Mouse (Mus musculus): ENCODE results near the gene Gm28729.

Gm28729 gene

GRCm38 (mm10) chr9:96463708-96464107 lies 61.4 kb downstream of the Gm28729 start:
- no peak for DNase-seq (ENCODE audit: low read depth, low spot score)

GRCm38 (mm10) chr9:96461607-96462006 lies 63.5 kb downstream of the Gm28729 start:
- DNase-seq (ENCODE audit: low read depth, low spot score): no peak

GRCm38 (mm10) chr9:96460117-96460865 lies 64.8 kb downstream of the Gm28729 start:
- DNase-seq (ENCODE audit: low read depth, low spot score): no peak

- DNase-seq (ENCODE audit: low read depth, low spot score): no peak
Observed at GRCm38 (mm10) chr9:96455618-96456017, 69.4 kb downstream of the Gm28729 start.

- DNase-seq (ENCODE audit: low read depth, low spot score): no peak
Observed at GRCm38 (mm10) chr9:96452956-96453355, 72.1 kb downstream of the Gm28729 start.

GRCm38 (mm10) chr9:96450900-96451720 lies 74.0 kb downstream of the Gm28729 start:
- no peak for DNase-seq (ENCODE audit: low read depth, low spot score)

GRCm38 (mm10) chr9:96449514-96449913 lies 75.5 kb downstream of the Gm28729 start:
- DNase-seq (ENCODE audit: low read depth, low spot score): no peak

- DNase-seq (ENCODE audit: low read depth, low spot score): no peak
Observed at GRCm38 (mm10) chr9:96445351-96445750, 79.7 kb downstream of the Gm28729 start.

- DNase-seq (ENCODE audit: low read depth, low spot score): peak; percentile 69
Observed at GRCm38 (mm10) chr9:96442081-96442480, 83.0 kb downstream of the Gm28729 start.

GRCm38 (mm10) chr9:96438334-96438871 lies 86.7 kb downstream of the Gm28729 start:
- no peak for DNase-seq (ENCODE audit: low read depth, low spot score)

- no peak for DNase-seq (ENCODE audit: low read depth, low spot score)
Observed at GRCm38 (mm10) chr9:96437805-96438333, 87.2 kb downstream of the Gm28729 start.

- no peak for DNase-seq (ENCODE audit: low read depth, low spot score)
Observed at GRCm38 (mm10) chr9:96436901-96437804, 87.9 kb downstream of the Gm28729 start.

Data from retina, adult 2 months (tissue).